Mouse (Mus musculus): ENCODE data around the gene Mad1l1.

DNA sequence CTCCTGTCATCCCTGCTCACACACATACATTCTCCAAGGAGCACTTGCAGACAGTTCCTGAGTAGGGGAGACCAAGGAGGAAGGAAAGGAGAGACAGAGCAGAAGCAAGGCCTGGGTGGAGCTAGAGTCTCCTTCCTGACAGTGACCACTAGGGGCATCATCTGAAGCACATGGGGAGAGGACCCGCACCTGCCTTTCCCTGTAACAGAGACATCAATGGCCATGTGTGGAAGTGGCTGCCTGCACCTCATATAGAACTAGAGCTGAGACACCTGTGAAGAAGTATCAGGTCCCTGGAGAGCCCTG lies 286.4 kb downstream of the Mad1l1 start:
- TF ChIP-seq POLR2A (IDR thresholded peaks at IDR 0.05; ENCODE audit: low read depth, low read length) (no peak), CTCF (IDR thresholded peaks at IDR 0.05; ENCODE audit: borderline replicate concordance, insufficient read depth, low read length) (0 out of 2 replicates have a peak, but pooled peaks have one; percentile 28)

Data from embryonic fibroblast, embryonic 13.5 days (primary cell).